Mouse (Mus musculus): ENCODE results near the gene Gbp7. TPM values are rescaled to one million over a fixed set of nuclear protein-coding genes. Genes with fewer than 3 reads are reported as not detected.
A peak's percentile ranks its signal among the peaks of the same experiment; 100 is the strongest.
"Not testable (repeated sequence)": the region's sequence is repeated elsewhere in the genome, so short reads cannot be mapped to it uniquely, and the experiment has no call there.

Gbp7 gene
- polyA plus RNA-seq, 1 experiment from 2014 or later: 2.1 TPM

- Histone ChIP-seq H3K4me2 (ENCODE audit: low read depth, low read length) (no peak overlapping the region), H3K27me3 (ENCODE audit: control insufficient read depth, insufficient read depth, low read length) (no peaks in the 10 kb centered on the region), H3K9ac (replicated peaks; ENCODE audit: low read length) (no peak overlapping the region), H3K4me1 (ENCODE audit: control insufficient read depth, insufficient read depth, low read length) (no peaks in the 10 kb centered on the region), H3K27ac (replicated peaks; ENCODE audit: low read depth, low read length) (no peak overlapping the region), H3K4me3 (ENCODE audit: low read depth, low read length) (no peak overlapping the region), H3K9me3 (replicated peaks; ENCODE audit: control insufficient read depth, low read length) (no peaks in the 10 kb centered on the region), H3K36me3 (replicated peaks; ENCODE audit: control insufficient read depth, insufficient read depth, low read depth, low read length) (no peaks in the 10 kb centered on the region)
- ATAC-seq (replicated peaks; ENCODE audit: insufficient number of reproducible peaks, low FRiP score, low TSS enrichment, low read depth) (no peak), DNase-seq (ENCODE audit: low spot score) (no peak)
- 78% methylated on average over 3 of the region's 3 CpGs for WGBS
Measured at GRCm38 (mm10) chr3:142550052-142550676, 20.0 kb downstream of the Gbp7 start.

GRCm38 (mm10) chr3:142554601-142555000 is 24.5 kb downstream of the Gbp7 start:
- no peak overlapping the region for H3K4me3 ChIP-seq (ENCODE audit: low read depth, low read length)
- no peak overlapping the region for H3K9ac ChIP-seq (replicated peaks; ENCODE audit: low read length)
- no peak overlapping the region for H3K4me2 ChIP-seq (ENCODE audit: low read depth, low read length)
- no peaks in the 10 kb centered on the region for H3K27me3 ChIP-seq (ENCODE audit: control insufficient read depth, insufficient read depth, low read length)
- no peak for ATAC-seq (replicated peaks; ENCODE audit: insufficient number of reproducible peaks, low FRiP score, low TSS enrichment, low read depth)
- no peaks in the 10 kb centered on the region for H3K9me3 ChIP-seq (replicated peaks; ENCODE audit: control insufficient read depth, low read length)
- no peak for DNase-seq (ENCODE audit: low spot score)
- H3K36me3 ChIP-seq (replicated peaks; ENCODE audit: control insufficient read depth, insufficient read depth, low read depth, low read length): no peaks in the 10 kb centered on the region
- H3K27ac ChIP-seq (replicated peaks; ENCODE audit: low read depth, low read length): no peak overlapping the region
- H3K4me1 ChIP-seq (ENCODE audit: control insufficient read depth, insufficient read depth, low read length): no peaks in the 10 kb centered on the region
- 78% methylated on average over 1 of the region's 1 CpGs for WGBS

GRCm38 (mm10) chr3:142555623-142556022 is 25.5 kb downstream of the Gbp7 start:
- H3K36me3 ChIP-seq (replicated peaks; ENCODE audit: control insufficient read depth, insufficient read depth, low read depth, low read length): no peaks in the 10 kb centered on the region
- no peak overlapping the region for H3K4me2 ChIP-seq (ENCODE audit: low read depth, low read length)
- H3K9me3 ChIP-seq (replicated peaks; ENCODE audit: control insufficient read depth, low read length): no peaks in the 10 kb centered on the region
- no peak for DNase-seq (ENCODE audit: low spot score)
- WGBS: 90% methylated on average over 11 of the region's 11 CpGs
- H3K27me3 ChIP-seq (ENCODE audit: control insufficient read depth, insufficient read depth, low read length): no peaks in the 10 kb centered on the region
- H3K27ac ChIP-seq (replicated peaks; ENCODE audit: low read depth, low read length): no peak overlapping the region
- no peak overlapping the region for H3K9ac ChIP-seq (replicated peaks; ENCODE audit: low read length)
- no peak overlapping the region for H3K4me3 ChIP-seq (ENCODE audit: low read depth, low read length)
- ATAC-seq (replicated peaks; ENCODE audit: insufficient number of reproducible peaks, low FRiP score, low TSS enrichment, low read depth): no peak
- H3K4me1 ChIP-seq (ENCODE audit: control insufficient read depth, insufficient read depth, low read length): no peaks in the 10 kb centered on the region

- ATAC-seq (replicated peaks; ENCODE audit: insufficient number of reproducible peaks, low FRiP score, low TSS enrichment, low read depth): no peak
- Histone ChIP-seq H3K9me3 (replicated peaks; ENCODE audit: control insufficient read depth, low read length) (no peaks in the 10 kb centered on the region), H3K4me1 (ENCODE audit: control insufficient read depth, insufficient read depth, low read length) (no peaks in the 10 kb centered on the region), H3K4me2 (ENCODE audit: low read depth, low read length) (peak within 1 kb of the TSS; percentile 38), H3K27me3 (ENCODE audit: control insufficient read depth, insufficient read depth, low read length) (no peaks in the 10 kb centered on the region), H3K27ac (replicated peaks; ENCODE audit: low read depth, low read length) (no peak within 1 kb of the TSS), H3K9ac (replicated peaks; ENCODE audit: low read length) (no peak within 1 kb of the TSS; the same call in 1 of the 2 replicates), H3K4me3 (ENCODE audit: low read depth, low read length) (peak within 1 kb of the TSS; percentile 15; the same call in 1 of the 2 replicates), H3K36me3 (replicated peaks; ENCODE audit: control insufficient read depth, insufficient read depth, low read depth, low read length) (no peaks in the 10 kb centered on the region)
- 19% methylated on average over 3 of the region's 3 CpGs for WGBS
- no peak for DNase-seq (ENCODE audit: low spot score)
Measured at GRCm38 (mm10) chr3:142559632-142560228, 29.6 kb downstream of the Gbp7 start, which contains the start of gene Gbp3. TSS of gene Gbp3 (plus strand) at chr3:142560026.

- no peak overlapping the region; the same call in 1 of the 2 replicates for H3K9ac ChIP-seq (replicated peaks; ENCODE audit: low read length)
- H3K9me3 ChIP-seq (replicated peaks; ENCODE audit: control insufficient read depth, low read length): no peaks in the 10 kb centered on the region
- no peaks in the 10 kb centered on the region for H3K36me3 ChIP-seq (replicated peaks; ENCODE audit: control insufficient read depth, insufficient read depth, low read depth, low read length)
- no peaks in the 10 kb centered on the region for H3K27me3 ChIP-seq (ENCODE audit: control insufficient read depth, insufficient read depth, low read length)
- peak overlapping the region; percentile 38 for H3K4me2 ChIP-seq (ENCODE audit: low read depth, low read length)
- 16% methylated on average over 12 of the region's 12 CpGs for WGBS
- no peak overlapping the region for H3K27ac ChIP-seq (replicated peaks; ENCODE audit: low read depth, low read length)
- no peaks in the 10 kb centered on the region for H3K4me1 ChIP-seq (ENCODE audit: control insufficient read depth, insufficient read depth, low read length)
- peak overlapping the region; percentile 15; the same call in 1 of the 2 replicates for H3K4me3 ChIP-seq (ENCODE audit: low read depth, low read length)
- peak; percentile 90 for DNase-seq (ENCODE audit: low spot score)
- peak; percentile 67; the same call in 1 of the 2 replicates for ATAC-seq (replicated peaks; ENCODE audit: insufficient number of reproducible peaks, low FRiP score, low TSS enrichment, low read depth)
Measured at GRCm38 (mm10) chr3:142560296-142560948, 30.3 kb downstream of the Gbp7 start.

GRCm38 (mm10) chr3:142561045-142561646 is 31.0 kb downstream of the Gbp7 start:
- Histone ChIP-seq H3K27me3 (ENCODE audit: control insufficient read depth, insufficient read depth, low read length) (no peaks in the 10 kb centered on the region), H3K9me3 (replicated peaks; ENCODE audit: control insufficient read depth, low read length) (no peaks in the 10 kb centered on the region), H3K4me3 (ENCODE audit: low read depth, low read length) (no peak overlapping the region), H3K4me2 (ENCODE audit: low read depth, low read length) (no peak overlapping the region), H3K36me3 (replicated peaks; ENCODE audit: control insufficient read depth, insufficient read depth, low read depth, low read length) (no peaks in the 10 kb centered on the region), H3K9ac (replicated peaks; ENCODE audit: low read length) (no peak overlapping the region), H3K4me1 (ENCODE audit: control insufficient read depth, insufficient read depth, low read length) (no peaks in the 10 kb centered on the region), H3K27ac (replicated peaks; ENCODE audit: low read depth, low read length) (no peak overlapping the region)
- ATAC-seq (replicated peaks; ENCODE audit: insufficient number of reproducible peaks, low FRiP score, low TSS enrichment, low read depth) (no peak), DNase-seq (ENCODE audit: low spot score) (no peak)
- whole genome bisulfite sequencing: 85% methylated on average over 14 of the region's 14 CpGs

GRCm38 (mm10) chr3:142561666-142562065 is 31.5 kb downstream of the Gbp7 start:
- H3K4me3 ChIP-seq (ENCODE audit: low read depth, low read length): no peak overlapping the region
- H3K27me3 ChIP-seq (ENCODE audit: control insufficient read depth, insufficient read depth, low read length): no peaks in the 10 kb centered on the region
- no peak overlapping the region for H3K4me2 ChIP-seq (ENCODE audit: low read depth, low read length)
- no peaks in the 10 kb centered on the region for H3K9me3 ChIP-seq (replicated peaks; ENCODE audit: control insufficient read depth, low read length)
- H3K36me3 ChIP-seq (replicated peaks; ENCODE audit: control insufficient read depth, insufficient read depth, low read depth, low read length): no peaks in the 10 kb centered on the region
- no peak overlapping the region for H3K9ac ChIP-seq (replicated peaks; ENCODE audit: low read length)
- no peak for DNase-seq (ENCODE audit: low spot score)
- H3K27ac ChIP-seq (replicated peaks; ENCODE audit: low read depth, low read length): no peak overlapping the region
- 81% methylated on average over 7 of the region's 7 CpGs for WGBS
- no peaks in the 10 kb centered on the region for H3K4me1 ChIP-seq (ENCODE audit: control insufficient read depth, insufficient read depth, low read length)
- no peak for ATAC-seq (replicated peaks; ENCODE audit: insufficient number of reproducible peaks, low FRiP score, low TSS enrichment, low read depth)

GRCm38 (mm10) chr3:142567490-142567889 is 37.3 kb downstream of the Gbp7 start:
- H3K4me2 ChIP-seq (ENCODE audit: low read depth, low read length); H3K4me1 ChIP-seq (ENCODE audit: control insufficient read depth, insufficient read depth, low read length); ATAC-seq (replicated peaks; ENCODE audit: insufficient number of reproducible peaks, low FRiP score, low TSS enrichment, low read depth); H3K9ac ChIP-seq (replicated peaks; ENCODE audit: low read length); H3K27ac ChIP-seq (replicated peaks; ENCODE audit: low read depth, low read length); H3K27me3 ChIP-seq (ENCODE audit: control insufficient read depth, insufficient read depth, low read length); H3K9me3 ChIP-seq (replicated peaks; ENCODE audit: control insufficient read depth, low read length); H3K36me3 ChIP-seq (replicated peaks; ENCODE audit: control insufficient read depth, insufficient read depth, low read depth, low read length); H3K4me3 ChIP-seq (ENCODE audit: low read depth, low read length); DNase-seq (ENCODE audit: low spot score): not testable (repeated sequence)
- 74% methylated on average over 5 of the region's 5 CpGs for WGBS

Measured in embryonic facial prominence, embryonic 11.5 days (tissue).